Mouse (Mus musculus): ENCODE results near the gene Slf2. TPM values are rescaled to one million over a fixed set of nuclear protein-coding genes. Genes with fewer than 3 reads are reported as not detected.

The Slf2 gene
- 10 to 100 TPM; 10.5 to 12.5 TPM for total RNA-seq (2021)
- long read RNA-seq, experiment 1, full-length matches to known transcripts = 2 of 6 reads
- long read RNA-seq, experiment 1, partial matches to known transcripts = 0 of 6 reads
- long read RNA-seq, experiment 1, other reads (novel, unspliced or antisense) = 4 of 6 reads
- long read RNA-seq, experiment 2, partial matches to known transcripts = 0 of 3 reads
- long read RNA-seq, experiment 2, other reads (novel, unspliced or antisense) = 3 of 3 reads

DNA sequence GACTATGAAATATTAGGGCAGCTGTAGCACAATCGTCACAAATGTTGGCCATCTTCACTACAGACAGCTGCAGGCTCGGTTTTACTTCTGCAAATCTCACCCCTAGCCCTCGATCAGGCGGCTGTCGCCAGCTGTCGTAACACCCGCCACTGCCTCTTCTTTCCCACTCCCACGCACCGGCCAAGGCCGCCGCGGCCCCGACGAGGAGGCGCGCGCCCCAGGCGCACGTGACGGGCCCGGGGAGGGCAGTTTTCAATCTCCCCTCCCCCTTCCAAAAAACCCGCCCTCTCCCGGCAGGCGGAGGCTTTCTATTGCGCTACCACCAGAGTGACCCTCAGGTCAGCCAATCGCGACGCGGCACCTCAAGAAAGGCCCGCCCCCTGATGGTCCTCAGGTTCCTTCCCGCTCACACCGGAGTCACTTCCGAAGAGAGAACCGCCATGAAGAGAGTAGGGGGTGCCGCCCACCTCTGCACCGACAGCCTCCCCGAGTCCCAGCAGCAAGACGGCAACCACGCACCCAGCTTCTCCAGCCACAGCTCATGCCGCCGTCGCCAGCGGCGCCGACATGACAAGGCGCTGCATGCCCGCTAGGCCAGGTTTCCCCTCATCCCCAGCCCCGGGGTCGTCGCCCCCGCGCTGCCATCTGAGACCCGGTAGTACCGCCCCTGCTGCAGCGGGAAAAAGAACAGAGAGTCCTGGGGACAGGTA, at the start of gene Slf2:
TSS of gene Slf2 (plus strand) at position 408 of the 710 bp plus-strand sequence.
- peak; percentile 98 to 99 for DNase-seq
- intact Hi-C loops (cut with DNase I) = no loop called here

DNA sequence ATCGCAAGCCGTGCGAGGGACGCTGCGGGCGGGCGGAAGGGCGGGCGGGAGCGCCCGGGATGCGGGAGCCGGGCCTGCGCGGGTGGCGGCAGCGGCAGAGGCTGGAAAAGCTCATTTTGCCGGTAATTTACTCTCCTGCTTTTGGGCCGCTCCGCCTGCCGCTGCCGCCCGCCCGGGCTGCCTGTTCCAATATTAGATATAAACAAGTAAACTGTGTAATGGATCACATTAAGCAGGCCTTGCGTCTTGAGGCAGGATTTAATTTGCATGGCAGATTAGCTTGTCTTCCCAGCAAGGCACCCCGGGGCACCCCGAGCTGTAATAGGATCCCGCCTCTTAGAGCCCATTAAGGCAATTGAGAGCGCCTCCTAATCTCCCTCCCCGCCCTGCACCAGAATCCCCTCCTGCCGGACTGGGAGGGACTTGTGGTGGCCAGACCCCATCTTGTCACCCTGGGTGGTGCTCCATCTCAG, 48.4 kb upstream of the Slf2 start:
- DNase-seq = peak; percentile 42 to 43
- intact Hi-C loops (cut with DNase I) = no loop called here

DNA sequence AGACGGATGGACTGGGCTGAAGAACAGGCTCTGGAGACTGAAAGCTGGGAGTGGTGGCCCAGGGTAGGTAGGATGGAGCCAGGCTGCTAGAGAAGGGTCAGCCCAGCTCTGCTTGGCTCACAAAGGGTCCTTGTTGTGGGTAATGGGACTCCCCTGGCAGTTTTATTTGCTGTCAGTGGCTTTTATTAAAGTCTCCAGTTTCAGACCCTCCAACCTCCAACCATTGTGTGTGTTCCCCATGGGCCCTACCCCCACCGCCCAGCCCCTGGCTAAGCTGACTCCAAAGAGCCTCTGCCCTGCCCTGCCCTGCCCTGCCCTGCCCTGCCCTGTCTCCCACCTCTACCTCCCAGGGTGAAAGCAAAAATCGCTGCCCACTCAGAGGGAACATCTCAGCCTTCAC, 46.6 kb upstream of the Slf2 start:
- no peak for DNase-seq
- intact Hi-C loops (cut with DNase I) = no loop called here

DNA sequence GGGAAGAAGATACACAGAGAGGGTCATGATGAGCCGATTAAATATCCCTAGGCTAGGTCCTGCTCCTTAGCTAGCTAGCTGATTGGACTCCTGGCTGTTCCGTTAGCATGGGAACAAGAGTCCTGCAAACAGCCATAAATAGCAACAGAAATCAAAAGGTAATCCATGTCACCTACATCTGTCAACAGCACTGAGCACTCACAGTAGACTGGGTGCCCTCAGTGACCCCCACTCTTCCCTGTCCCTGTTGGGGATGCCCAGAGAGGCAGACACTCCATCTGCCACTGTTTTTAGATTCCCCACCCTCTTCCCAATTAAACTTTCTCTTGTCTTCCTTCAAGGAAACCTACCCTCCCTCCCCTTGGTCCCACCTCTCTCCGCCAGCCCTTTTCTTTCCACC, 44.5 kb upstream of the Slf2 start:
- intact Hi-C loops (cut with DNase I) = loop anchor here (5.0 kb wide), 1 partner anchor 129 kb away; the partner anchor contains the start of gene Pax2

DNA sequence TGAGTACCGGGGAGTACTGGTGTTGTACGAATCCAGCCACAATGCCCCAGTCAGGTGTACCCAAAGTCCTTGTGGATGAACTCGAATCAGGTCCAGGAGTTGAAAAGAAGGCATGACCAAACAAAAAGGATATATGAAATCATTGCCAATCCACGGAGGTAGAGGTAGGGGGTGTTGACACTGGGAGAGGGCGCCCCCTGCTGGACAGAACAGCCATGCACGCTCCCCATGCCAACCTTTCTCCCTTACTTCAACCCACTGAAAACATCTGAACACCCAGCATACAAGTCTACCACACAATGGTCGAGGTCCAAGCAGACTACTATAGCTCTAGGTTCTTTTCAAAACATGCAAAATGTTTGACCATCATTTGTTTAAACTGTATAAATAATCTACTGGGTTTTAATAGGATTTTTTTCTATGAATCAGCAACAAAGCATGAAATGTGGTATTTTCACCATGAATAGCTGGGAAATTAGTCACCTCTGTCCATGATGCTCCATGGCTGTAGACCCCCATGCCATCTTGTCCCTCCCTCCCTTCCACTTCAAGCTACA, 43.2 kb upstream of the Slf2 start:
- intact Hi-C loops (cut with DNase I) = loop anchor here (5.0 kb wide), 1 partner anchor 130 kb away; the partner anchor contains the start of gene Pax2
- peak; percentile 44 to 45 for DNase-seq

More for the DNA sequence above, 44.5 kb upstream of the Slf2 start:
- DNase-seq = no peak

DNA sequence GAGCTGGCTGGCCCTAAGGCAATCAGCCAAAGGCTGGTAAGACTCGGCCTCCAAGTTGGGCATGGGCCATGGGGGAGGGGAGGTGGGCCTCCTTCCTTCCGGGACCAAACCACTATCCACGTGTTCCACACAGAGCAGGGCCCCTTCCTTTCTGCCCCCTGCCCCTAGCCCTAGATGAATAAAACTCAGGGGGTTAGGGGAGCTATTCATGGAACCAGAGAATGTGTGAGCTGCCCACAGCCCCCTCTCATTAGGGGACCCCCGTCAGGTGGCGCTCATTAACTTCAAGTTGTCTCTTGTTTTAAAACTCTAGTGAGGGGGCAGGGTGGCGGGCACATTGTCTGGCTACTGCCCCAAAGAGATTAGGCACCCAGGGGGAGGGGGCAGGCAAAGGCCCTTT, 41.4 kb upstream of the Slf2 start:
- intact Hi-C loops (cut with DNase I) = loop anchor here (5.0 kb wide), 1 partner anchor 132 kb away; the partner anchor contains the start of gene Pax2
- DNase-seq = peak in 1 of 2 experiments; percentile 6

DNA sequence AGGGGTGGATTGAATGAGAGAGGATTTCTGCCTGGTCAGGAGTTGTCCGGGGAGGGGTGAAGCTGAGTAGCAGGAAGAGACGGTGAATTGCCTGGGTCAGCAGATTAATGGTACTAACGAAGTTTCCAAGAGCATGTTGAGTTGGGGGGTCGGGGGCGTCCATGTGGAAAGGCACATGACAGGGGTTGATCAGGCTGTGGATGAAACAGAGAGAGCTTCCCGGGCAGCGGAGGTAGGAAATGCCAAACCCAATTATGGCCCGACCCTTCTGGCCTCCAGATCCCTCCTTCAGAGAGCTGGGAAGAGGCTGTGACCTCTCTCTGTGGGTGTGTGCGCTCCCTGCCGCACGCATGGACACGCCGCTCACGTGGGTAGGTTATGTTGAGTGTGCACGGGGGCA, 39.5 kb upstream of the Slf2 start:
- intact Hi-C loops (cut with DNase I) = loop anchor here (5.0 kb wide), 1 partner anchor 209 kb away; no protein-coding TSS in a partner anchor
- DNase-seq = no peak

DNA sequence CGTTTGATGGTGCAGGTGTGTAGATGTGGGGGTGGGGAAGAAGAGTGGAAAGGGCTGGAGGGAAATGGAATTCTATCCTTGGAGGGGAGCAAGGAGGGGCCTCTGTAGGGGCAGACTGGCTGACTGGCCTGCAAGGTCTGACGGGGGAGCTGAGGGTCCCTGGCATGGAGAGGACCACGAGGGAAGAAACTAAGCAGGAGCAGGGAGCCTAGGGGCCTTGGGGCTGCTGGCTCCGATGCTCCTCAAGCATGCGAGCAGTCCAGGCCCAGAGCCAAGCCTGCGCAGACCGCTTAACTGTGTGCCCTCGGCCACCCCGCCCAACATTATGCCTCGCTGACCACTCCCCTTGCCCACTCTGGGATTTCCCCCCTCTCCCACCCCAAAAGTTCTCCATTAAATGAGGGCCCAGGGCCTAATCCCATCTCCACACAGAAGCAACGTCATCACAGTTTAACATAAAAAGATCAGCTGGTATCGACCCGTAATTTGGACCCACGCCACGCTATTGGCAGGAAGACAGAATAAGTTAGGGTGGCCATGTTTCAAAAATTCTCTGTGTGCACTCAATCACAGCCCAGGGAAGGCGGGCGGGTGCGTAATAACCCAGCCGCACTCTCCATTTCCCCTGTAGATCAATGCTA, 37.6 kb upstream of the Slf2 start:
- no peak for DNase-seq
- intact Hi-C loops (cut with DNase I) = loop anchor here (5.0 kb wide), 1 partner anchor 211 kb away; no protein-coding TSS in a partner anchor

DNA sequence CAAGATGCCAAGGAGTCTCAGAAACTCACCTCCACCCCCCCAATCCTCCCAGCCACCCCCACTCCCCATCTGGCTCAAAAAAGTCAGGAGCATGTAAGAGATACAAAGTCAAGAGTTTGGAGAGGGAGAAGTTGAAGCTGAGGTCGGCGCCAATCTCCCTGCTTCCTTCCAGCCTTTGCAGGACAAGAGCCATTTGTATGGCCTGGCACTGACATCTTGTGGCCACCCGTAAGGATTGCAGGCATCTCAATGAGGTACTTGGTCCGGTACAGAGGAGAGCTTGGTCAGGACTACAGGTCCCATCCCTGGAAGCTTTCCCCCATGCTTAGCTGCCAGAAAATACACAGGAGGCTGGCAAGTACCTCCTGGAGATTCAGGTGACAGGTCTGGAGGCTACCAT, 35.7 kb upstream of the Slf2 start:
- intact Hi-C loops (cut with DNase I) = loop anchor here (2.0 kb wide), 1 partner anchor 310 kb away; no protein-coding TSS in a partner anchor
- DNase-seq = peak; percentile 49 to 67

DNA sequence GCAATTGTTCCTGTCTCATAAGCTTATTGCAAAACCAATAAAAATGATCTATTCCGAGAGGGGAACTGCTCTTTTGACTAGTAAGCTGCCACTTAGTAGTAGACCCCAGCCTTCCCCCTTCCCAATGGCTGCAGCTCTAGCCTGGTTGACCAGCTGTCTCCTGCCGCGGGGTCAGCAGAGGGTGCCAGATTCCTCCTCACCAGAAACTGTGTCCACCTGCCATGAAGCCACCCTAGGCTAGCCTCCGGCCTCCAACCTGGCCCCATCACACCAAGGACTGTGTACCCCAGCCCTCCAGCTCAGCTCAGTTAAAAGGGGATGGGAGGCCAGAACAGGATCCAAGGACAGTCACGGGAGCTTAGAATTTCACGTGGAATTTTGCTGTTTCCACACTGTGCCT, 34.5 kb upstream of the Slf2 start:
- DNase-seq = no peak
- intact Hi-C loops (cut with DNase I) = loop anchor here (2.0 kb wide), 1 partner anchor 246 kb away; no protein-coding TSS in a partner anchor

DNA sequence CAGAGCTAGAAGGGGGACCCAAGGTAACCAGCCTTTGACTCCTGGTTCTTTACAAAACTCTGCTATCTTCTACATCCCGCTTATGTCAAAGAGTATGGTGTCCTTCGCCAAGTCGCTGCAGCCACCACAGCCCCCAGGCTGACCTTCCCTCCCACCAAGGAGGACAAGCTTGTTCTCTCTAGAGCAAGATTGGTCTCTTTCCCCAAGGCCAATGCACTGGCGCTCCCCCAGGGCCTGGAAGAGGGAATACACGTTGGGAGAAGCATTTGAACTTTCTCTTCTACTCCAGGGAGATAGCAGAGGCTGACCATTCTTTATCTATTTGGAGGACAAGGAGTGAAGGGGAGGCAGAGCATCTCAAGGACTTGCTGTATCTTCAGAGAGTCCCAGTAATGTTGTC, 33.4 kb upstream of the Slf2 start:
- DNase-seq = no peak
- intact Hi-C loops (cut with DNase I) = loop anchor here (2.0 kb wide), 1 partner anchor 247 kb away; no protein-coding TSS in a partner anchor

DNA sequence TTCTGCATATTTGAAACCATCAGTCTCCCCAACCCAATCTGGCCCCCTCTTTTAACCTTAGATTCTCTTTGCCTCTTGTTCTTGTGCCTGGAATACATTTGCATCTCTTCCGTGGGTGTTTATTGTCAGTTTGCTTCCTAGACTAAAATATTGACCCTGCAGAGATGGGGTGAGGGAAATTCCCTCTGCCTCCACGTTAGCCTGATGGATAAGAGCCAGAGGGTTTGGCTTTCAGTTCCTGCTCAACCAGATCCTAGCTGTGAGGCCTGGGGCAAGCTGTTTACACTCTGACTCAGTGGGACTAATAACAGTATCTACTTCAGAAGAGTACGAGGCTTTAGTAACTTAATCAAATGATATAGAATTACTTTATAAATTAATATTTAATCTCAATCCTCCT, 32.3 kb upstream of the Slf2 start:
- DNase-seq = no peak
- intact Hi-C loops (cut with DNase I) = no loop called here

DNA sequence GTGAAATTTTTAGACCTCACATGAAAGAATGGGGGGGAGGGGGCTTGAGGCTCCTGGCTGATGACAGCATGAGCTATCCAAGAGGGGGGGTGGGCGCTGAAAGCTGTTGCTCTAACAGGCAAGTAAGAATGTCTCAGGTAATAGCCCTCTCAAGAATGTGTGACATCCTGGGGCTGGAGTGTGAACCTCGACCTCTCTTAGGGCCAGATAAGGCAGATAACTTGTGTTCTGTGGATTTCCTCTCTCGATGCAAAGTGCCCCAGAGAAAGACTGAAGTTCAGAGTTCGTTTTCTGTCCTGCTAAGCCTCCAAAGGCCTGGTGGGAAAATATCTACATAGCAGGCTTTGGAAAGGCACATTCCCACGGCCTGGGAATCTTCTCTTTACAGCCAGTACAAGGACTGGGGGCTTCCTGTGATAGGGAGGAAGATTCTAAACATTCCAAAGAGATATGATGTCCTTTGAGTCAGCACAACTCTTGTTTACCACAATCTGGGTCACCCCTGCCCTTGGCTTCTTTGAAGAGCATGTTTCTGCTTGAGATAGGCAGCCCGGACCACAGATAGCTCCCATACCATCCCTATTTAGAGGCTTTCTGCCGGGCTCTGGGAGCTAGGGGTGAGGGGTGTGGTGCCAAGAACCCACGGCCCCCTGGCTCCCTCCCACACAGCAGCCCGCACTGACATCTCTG, 31.7 kb upstream of the Slf2 start:
- DNase-seq = no peak
- intact Hi-C loops (cut with DNase I) = no loop called here

DNA sequence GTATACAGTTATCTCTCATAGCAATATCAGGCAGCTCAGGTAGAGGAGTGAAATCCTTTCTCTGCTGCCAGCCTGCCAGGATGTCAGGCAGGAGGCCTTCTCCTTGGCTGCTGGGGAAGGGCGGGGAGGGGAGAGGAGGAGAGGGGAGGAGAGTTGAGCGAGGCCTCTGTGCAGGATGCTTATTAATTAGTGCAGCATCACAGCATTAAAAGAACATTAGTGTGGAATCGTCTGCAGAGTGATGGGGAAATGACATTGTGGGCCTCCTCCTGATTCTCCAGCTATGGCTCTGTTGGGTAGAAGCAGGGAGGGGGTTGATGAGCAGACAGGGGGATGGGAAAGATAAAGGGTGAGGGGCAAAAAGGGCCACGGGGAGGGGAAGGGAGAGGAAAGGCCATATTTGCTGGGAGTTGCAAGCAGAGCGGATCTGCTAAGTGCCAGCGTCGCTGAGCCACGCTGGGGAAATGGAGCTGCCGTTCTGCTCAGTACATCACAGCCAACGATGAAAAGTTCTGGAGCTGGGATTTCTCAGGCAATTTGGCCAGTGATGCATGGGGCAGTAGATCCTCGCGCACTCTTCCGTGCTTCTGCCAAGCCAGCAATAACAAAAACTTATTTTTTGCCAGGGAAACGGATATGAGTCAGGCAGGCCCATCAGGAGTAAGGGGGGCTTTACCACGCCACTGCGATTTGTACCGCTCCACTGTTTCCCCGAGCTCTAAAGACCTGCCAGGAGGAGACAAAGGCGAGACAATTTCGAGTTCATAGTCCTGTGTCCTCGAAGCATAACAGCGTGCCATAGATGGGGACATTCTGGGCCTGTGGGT, 30.8 kb upstream of the Slf2 start:
- intact Hi-C loops (cut with DNase I) = no loop called here
- DNase-seq = no peak

DNA sequence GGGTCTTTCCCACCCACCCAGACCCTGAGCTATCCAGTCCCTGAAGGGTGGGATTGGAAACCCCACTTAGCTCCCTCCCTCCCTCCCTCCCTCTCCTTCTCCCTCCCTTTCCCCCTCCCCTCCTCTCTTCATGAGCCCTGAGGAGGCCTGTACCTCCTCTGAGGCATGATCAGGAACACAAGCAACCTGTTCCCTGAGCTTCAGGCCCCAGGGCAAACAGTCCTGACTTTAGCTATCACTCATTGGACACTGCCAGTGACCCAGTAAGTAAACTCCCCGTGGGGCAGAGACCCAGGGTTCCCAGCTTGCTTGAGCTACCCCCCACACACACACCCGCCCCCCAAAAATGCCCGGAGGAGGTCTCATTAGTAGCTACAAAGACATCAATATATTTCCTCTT, 29.9 kb upstream of the Slf2 start:
- no peak for DNase-seq
- intact Hi-C loops (cut with DNase I) = no loop called here

DNA sequence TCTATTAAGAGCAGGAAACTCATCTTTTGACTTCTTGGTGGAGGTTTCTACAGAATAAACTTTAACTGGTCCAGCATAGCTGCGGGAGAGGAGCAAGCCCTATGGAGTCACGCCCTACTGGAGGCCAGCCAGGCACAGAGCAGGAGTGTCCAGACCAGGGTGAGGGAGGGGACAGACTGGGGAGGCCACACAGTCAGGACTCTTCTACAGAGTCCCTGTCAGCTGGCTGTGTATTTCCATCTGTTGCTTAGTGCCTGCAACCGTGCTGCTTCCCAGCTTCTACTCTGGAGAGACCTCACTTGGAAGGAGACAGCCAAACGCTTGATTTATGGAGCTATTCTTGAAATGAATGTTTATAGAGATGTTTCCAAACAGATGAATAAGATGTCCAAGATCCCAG, 28.6 kb upstream of the Slf2 start:
- peak in 1 of 2 experiments; percentile 56 for DNase-seq
- intact Hi-C loops (cut with DNase I) = no loop called here

DNA sequence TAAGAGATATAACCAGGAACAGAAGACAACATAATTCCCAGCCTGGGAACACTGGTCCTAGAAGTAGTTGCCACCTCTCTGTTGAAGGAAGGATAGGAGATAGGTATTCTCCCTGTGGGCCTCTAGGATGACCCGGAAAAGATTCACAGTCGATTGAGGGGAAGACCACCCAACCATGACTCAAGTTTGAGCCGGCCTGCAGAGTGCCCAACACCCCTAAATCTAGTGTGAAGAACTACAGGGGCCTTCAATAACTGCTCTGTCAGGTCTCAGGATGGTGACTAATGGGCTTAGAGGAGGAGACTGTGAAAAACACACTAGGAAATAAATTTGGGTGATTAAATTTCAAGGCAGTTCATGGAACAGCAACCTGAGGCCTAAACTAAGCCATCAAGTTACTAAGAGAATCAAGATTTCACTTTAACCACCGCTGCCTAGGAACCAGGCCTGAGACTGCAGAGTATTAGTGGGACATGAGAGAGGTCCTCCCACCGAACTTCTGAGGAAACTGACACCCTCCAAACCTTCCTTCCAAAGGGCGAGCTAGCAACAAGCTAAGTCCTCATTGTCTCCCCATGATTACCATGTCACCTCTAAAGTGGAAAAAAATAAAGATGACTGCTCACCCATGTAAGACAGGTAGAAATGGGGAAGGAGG, 27.5 kb upstream of the Slf2 start:
- intact Hi-C loops (cut with DNase I) = no loop called here
- DNase-seq = no peak

DNA sequence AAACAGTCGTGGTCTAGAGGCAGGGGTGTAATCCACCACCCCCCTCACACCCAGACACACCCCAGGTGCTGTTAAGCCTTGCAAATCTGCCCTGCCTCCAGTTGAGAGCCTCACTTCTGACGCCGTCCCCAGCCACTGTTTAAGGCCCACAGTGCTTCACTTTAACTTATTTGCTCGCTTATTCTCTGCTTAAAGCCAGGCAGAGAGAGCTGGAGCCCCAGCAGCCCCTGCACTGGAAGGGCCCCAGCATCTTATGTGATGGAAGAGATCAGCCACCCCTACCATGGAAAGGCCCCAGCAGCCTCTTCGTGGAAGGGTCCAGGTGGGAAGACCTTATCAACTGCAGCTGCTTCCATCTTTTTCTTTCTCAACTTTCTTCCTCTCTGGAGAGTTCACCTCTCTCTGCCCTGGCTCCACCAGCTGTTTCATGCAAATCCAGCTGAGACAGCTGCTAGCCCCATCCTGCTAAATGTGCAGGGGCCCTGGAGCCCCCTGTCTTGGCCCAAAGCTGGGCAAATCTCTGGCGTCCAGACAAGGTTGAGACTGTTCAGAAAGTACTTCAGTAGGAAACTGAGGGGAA, 26.7 kb upstream of the Slf2 start:
- intact Hi-C loops (cut with DNase I) = no loop called here
- DNase-seq = no peak
